Mouse (Mus musculus) embryonic facial prominence, embryonic 11.5 days (tissue): ENCODE measurements around the gene Pkn3. TPM values are rescaled to one million over a fixed set of nuclear protein-coding genes. Genes with fewer than 3 reads are reported as not detected.
A peak's percentile ranks its signal among the peaks of the same experiment; 100 is the strongest.

ENCODE experiments used
- ATAC-seq: fragments of 200-750 bp; cut with Nextera tagmentation; replicated peaks from 2 replicates; pipeline ENCODE4 v1.8.0; 2017; ENCODE audit warnings: low read depth; ENCODE audit not compliant: insufficient number of reproducible peaks, low FRiP score, low TSS enrichment
- DNase-seq: peaks from one replicate; pipeline ENCODE4 v3.0.0-alpha.2; 2015; ENCODE audit warnings: low spot score
- H3K27ac ChIP-seq: fragments of 300-500 bp; sonication (generic); replicated peaks from 2 replicates; pipeline ENCODE4 v1.5.1; 2014; ENCODE audit warnings: mild to moderate bottlenecking, low read depth, low read length, control low read depth
- H3K27me3 ChIP-seq: fragments of 300-500 bp; sonication (generic); 2 replicates; pipeline ENCODE4 v1.6.1; 2014; ENCODE audit warnings: mild to moderate bottlenecking, low read length, moderate library complexity, mixed read lengths; ENCODE audit not compliant: control insufficient read depth, insufficient read depth
- H3K36me3 ChIP-seq: fragments of 300-500 bp; sonication (generic); replicated peaks from 2 replicates; pipeline ENCODE4 v1.6.1; 2014; ENCODE audit warnings: low read depth, mild to moderate bottlenecking, low read length, moderate library complexity, mixed read lengths; ENCODE audit not compliant: control insufficient read depth, insufficient read depth
- H3K4me1 ChIP-seq: fragments of 300-500 bp; sonication (generic); 2 replicates; pipeline ENCODE4 v1.6.1; 2014; ENCODE audit warnings: low read length, mixed read lengths; ENCODE audit not compliant: control insufficient read depth, insufficient read depth
- H3K4me2 ChIP-seq: fragments of 300-500 bp; sonication (generic); 2 replicates; pipeline ENCODE4 v1.6.1; 2014; ENCODE audit warnings: low read depth, mild to moderate bottlenecking, control low read depth, low read length, moderate library complexity
- H3K4me3 ChIP-seq: fragments of 300-500 bp; sonication (generic); 2 replicates; pipeline ENCODE4 v1.5.1; 2014; ENCODE audit warnings: low read depth, low read length, control low read depth
- H3K9ac ChIP-seq: fragments of 300-500 bp; sonication (generic); replicated peaks from 2 replicates; pipeline ENCODE4 v1.6.1; 2014; ENCODE audit warnings: mild to moderate bottlenecking, control low read depth, low read length
- H3K9me3 ChIP-seq: fragments of 300-500 bp; sonication (generic); replicated peaks from 2 replicates; pipeline ENCODE4 v1.6.1; 2016; ENCODE audit warnings: mild to moderate bottlenecking, low read length, inconsistent platforms, mixed read lengths; ENCODE audit not compliant: control insufficient read depth
- WGBS: fragments of 180-500 bp; shearing (Covaris S2); extraction: QIAGEN DNeasy Blood & Tissue Kit; methylation state at CpG from one replicate; pipeline ENCODE4 v1.1.7; 2014; 5-methylcytosine and 5-hydroxymethylcytosine counted together
- polyA plus RNA-seq: library from polyadenylated mRNA; unstranded; fragments of >200 nt; fragmentation: Nextera tagmentation; extraction: Ambion mirVana; gene quantifications from 2 replicates; pipeline ENCODE4 v1.2.1, GENCODE M21; 2014

Pkn3 gene
- polyA plus RNA-seq, 1 experiment from 2014 or later = 8.8 TPM

DNA sequence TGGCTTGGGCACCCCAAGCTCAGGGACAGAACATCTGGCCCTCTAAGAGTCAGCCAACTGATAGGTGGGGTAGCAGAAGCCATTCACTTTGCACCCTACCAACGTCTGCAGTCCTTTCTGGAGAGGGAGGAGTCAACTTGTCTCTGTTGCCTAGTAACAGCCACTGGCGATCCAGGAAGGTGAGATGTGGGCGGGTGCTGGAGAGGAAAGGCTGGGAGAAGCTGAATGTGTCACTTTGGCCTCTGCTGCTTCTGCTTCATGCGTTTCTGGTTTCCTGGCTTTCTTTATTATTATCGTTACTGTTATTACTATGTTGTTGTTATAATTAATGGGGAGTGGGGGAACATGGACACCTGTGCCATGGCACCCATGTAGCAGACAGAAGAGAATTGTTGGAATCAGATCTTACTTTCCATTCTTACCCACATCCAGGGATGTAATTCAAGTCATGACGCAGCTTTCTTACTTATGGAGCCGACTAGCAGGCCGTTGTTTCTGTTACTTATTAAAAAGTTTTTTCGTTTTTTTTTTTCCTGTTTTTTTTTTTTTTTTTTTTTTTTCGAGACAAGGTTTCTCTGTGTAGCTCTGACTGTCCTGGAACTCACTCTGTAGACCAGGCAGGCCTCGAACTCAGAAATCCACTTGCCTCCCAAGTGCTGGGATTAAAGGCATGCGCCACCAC, 20.1 kb upstream of the Pkn3 start, which contains the start of gene Set:
Set (plus strand) TSS at position 156 of the 682 bp plus-strand sequence.
- no peak for ATAC-seq
- Histone ChIP-seq H3K4me1 (no peaks in the 10 kb centered on the region), H3K36me3 (no peaks in the 10 kb centered on the region; the same call in 1 of the 2 replicates), H3K9ac (no peak within 1 kb of the TSS), H3K4me2 (no peak within 1 kb of the TSS), H3K27ac (no peak within 1 kb of the TSS), H3K27me3 (no peaks in the 10 kb centered on the region), H3K4me3 (no peak within 1 kb of the TSS), H3K9me3 (no peaks in the 10 kb centered on the region)
- WGBS = 41% methylated on average over 12 of the region's 12 CpGs
- DNase-seq = peak; percentile 53

DNA sequence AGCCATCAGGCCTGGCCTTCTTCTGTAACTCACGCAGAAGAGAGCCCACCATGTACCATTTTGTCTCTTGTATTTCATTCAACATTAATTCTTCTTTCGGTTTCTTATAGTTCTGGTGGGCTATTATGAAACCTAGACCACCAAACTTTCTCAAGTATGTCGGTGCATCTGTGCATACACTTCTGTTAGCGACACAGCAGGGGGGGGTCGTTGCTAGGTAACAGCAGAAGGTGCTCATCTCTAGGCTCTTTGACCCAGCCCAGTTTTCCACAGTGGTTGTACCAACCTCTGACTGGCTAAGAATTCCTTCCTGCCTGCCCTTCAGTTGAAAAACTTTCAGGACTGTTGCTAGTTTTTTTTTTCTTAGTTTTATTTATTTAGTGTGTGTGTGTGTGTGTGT, 19.1 kb upstream of the Pkn3 start:
- Histone ChIP-seq H3K4me3 (no peak overlapping the region), H3K4me2 (no peak overlapping the region), H3K27me3 (no peaks in the 10 kb centered on the region), H3K9ac (no peak overlapping the region), H3K36me3 (no peaks in the 10 kb centered on the region; the same call in 1 of the 2 replicates), H3K4me1 (no peaks in the 10 kb centered on the region), H3K9me3 (no peaks in the 10 kb centered on the region), H3K27ac (no peak overlapping the region)
- ATAC-seq = no peak
- no peak for DNase-seq
- 48% methylated on average over 5 of the region's 5 CpGs for WGBS

DNA sequence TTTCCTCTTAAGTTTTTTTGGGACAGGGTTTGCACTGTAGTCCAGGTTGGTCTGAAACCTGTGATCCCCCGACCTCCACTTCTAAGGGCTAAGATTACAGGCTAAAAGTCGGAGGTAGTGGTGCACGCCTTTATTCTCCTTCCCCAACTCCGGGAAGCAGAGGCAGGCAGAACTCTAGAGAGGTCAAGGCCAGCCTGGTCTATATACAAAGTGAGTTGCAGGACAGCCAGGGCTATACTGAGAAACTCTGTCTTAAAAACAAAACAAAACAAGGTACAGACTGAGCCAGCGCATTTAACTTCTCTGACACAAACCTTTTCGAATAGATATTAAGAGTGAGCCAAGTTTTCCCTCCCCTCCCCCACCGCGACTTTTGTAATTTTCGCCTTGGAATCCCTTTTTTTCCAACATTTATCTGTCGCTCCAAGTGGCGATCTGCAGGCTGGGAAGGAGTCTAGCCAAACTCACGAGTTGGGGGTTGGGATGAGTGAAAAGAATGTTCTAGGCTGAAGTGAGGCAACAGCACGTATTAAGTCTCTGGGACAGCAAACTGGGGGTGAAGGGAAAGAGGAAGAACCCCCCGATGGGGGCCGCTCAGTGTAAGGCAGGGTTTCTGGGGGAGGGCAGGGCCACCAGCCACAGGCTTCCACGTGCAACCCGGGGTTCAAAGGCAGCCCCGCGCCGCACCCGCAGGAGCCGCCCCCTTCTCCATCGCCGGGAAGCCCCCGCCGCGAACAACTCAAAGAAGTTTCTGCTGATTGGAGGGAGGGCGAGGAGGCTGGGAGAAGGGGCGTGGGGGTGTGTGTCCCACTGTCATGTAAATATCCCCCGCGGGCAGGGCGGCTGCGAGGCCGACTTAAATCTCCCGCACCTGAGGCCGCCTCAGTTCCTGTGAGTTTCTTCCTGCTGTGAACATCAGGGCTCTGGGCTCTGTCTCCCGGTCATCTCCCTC, 16.0 kb upstream of the Pkn3 start:
- Histone ChIP-seq H3K9me3 (no peaks in the 10 kb centered on the region), H3K27ac (peak overlapping the region; percentile 85), H3K36me3 (no peaks in the 10 kb centered on the region; the same call in 1 of the 2 replicates), H3K4me3 (peak overlapping the region; percentile 38), H3K27me3 (no peaks in the 10 kb centered on the region), H3K9ac (peak overlapping the region; percentile 80), H3K4me1 (no peaks in the 10 kb centered on the region; the same call in 1 of the 2 replicates), H3K4me2 (peak overlapping the region; percentile 44)
- WGBS = 9% methylated on average over 37 of the region's 37 CpGs
- ATAC-seq (peak; percentile 29; the same call in 1 of the 2 replicates), DNase-seq (peak; percentile 85)

DNA sequence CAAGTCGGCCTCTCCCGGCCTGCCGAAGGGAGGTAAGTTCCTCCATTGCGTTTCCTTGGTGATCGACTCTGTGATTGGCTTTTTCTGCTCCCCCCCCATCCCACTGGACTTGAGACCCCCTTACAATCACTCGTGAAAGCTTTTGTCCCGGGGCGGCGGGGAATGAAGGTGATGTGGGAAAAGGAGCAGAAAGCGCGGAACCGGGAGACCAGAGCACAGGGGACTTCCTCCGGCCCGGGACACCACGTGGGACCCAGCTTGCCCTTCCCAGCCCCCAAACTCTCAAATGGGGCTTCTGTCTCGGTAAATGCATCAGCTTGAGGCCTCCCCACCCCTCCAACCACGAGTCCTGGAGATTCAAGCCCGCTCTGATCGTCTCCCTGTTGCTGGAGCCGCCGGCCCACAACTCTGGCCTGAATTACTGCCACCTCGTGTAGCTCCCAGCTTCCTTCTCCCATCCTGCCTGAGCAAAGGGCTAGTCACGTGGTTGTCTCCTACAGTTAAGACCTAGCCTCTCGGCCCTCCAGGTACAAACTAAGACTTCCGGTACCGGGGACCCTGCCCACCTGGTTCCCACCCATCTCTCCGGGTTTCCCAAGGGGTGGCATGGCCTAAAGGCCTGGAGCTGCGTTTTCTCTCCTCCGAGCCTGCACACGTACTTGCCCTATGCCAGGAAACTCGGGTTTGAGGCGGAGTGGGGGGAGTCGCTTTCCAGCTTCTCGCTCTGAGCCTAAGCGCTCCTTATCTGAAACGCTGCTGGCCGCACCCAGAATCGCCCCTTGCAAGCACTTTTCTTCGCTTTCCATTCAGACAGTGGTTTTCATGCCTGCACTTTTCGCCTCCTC, 15.0 kb upstream of the Pkn3 start:
- no peaks in the 10 kb centered on the region; the same call in 1 of the 2 replicates for H3K4me1 ChIP-seq
- under 1% methylated on average over 40 of the region's 40 CpGs for WGBS
- H3K4me2 ChIP-seq = peak overlapping the region; percentile 44
- no peaks in the 10 kb centered on the region for H3K9me3 ChIP-seq
- H3K27ac ChIP-seq = peak overlapping the region; percentile 85
- 0 out of 2 replicates have a peak, but pooled peaks have one; percentile 22 for ATAC-seq
- no peaks in the 10 kb centered on the region for H3K27me3 ChIP-seq
- peak overlapping the region; percentile 80 for H3K9ac ChIP-seq
- DNase-seq = peak; percentile 84
- H3K4me3 ChIP-seq = peak overlapping the region; percentile 38
- H3K36me3 ChIP-seq = no peaks in the 10 kb centered on the region; the same call in 1 of the 2 replicates

GRCm38 (mm10) chr2:30063235-30063634, 14.2 kb upstream of the Pkn3 start:
- Histone ChIP-seq H3K9ac (peak overlapping the region; percentile 80), H3K36me3 (no peaks in the 10 kb centered on the region; the same call in none of the 2 replicates), H3K4me3 (peak overlapping the region; percentile 38), H3K27ac (peak overlapping the region; percentile 85), H3K27me3 (no peaks in the 10 kb centered on the region), H3K9me3 (no peaks in the 10 kb centered on the region), H3K4me1 (no peaks in the 10 kb centered on the region; the same call in 1 of the 2 replicates), H3K4me2 (peak overlapping the region; percentile 44)
- 8% methylated on average over 8 of the region's 8 CpGs for WGBS
- ATAC-seq (no peak), DNase-seq (no peak)

DNA sequence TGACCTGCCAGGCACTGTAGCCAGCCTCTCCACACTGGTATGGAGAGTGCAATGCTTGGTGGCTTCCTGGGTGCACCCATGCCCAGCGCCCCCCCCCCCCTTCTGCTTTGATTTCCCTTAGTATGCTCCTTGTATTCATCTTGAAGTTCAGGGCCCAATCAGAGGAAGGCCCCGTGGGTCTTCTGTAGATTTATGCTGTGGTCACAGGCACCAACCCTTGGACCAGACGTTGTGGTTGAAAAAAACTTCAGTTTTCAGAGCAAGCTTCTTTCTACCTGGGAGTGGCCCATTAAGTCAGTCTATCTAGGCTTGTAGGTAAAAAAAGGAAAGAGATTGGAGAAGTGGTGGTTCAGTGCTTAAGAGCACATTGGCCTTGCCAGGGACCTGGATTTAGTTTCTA, 13.7 kb upstream of the Pkn3 start:
- DNase-seq (no peak), ATAC-seq (no peak)
- WGBS = 12% methylated on average over 3 of the region's 3 CpGs
- Histone ChIP-seq H3K9me3 (no peaks in the 10 kb centered on the region), H3K27ac (no peak overlapping the region), H3K36me3 (peaks cover 3% of the 10 kb centered on the region; the same call in 1 of the 2 replicates), H3K9ac (peak overlapping the region; percentile 80), H3K4me3 (peak overlapping the region; percentile 38; the same call in 1 of the 2 replicates), H3K4me2 (peak overlapping the region; percentile 44), H3K4me1 (no peaks in the 10 kb centered on the region; the same call in 1 of the 2 replicates), H3K27me3 (no peaks in the 10 kb centered on the region)

GRCm38 (mm10) chr2:30064298-30064697, 13.2 kb upstream of the Pkn3 start:
- H3K9ac ChIP-seq = peak overlapping the region; percentile 80; the same call in 1 of the 2 replicates
- H3K4me1 ChIP-seq = no peaks in the 10 kb centered on the region; the same call in 1 of the 2 replicates
- DNase-seq (no peak), ATAC-seq (no peak)
- H3K9me3 ChIP-seq = no peaks in the 10 kb centered on the region
- H3K27ac ChIP-seq = no peak overlapping the region
- no peaks in the 10 kb centered on the region for H3K27me3 ChIP-seq
- 34% methylated on average over 3 of the region's 3 CpGs for WGBS
- H3K4me3 ChIP-seq = peak overlapping the region; percentile 7; the same call in 1 of the 2 replicates
- peaks cover 6% of the 10 kb centered on the region; the same call in 1 of the 2 replicates for H3K36me3 ChIP-seq
- H3K4me2 ChIP-seq = peak overlapping the region; percentile 44; the same call in 1 of the 2 replicates
